Mouse (Mus musculus): ENCODE data around the gene Myo1g. TPM values are rescaled to one million over a fixed set of nuclear protein-coding genes. Genes with fewer than 3 reads are reported as not detected.

Myo1g gene
- total and polyA plus RNA-seq, 2 experiments from 2014 or later = 0.62 to 1.5 TPM

GRCm38 (mm10) chr11:6474874-6475731 lies 45.7 kb downstream of the Myo1g start:
- peak overlapping the region; percentile 68 for H3K4me3 ChIP-seq (ENCODE audit: low read depth, low read length)
- no peaks in the 10 kb centered on the region for H3K27me3 ChIP-seq (ENCODE audit: insufficient read depth, low read length)
- H3K9ac ChIP-seq (replicated peaks; ENCODE audit: low read length, poor library complexity, severe bottlenecking) = peak overlapping the region; percentile 92
- H3K36me3 ChIP-seq (ENCODE audit: insufficient read depth, low read length) = no peaks in the 10 kb centered on the region
- under 1% methylated on average over 107 of the region's 109 CpGs for WGBS
- peak overlapping the region; percentile 84 for H3K4me2 ChIP-seq (ENCODE audit: low read depth, low read length, poor library complexity, severe bottlenecking)
- peak overlapping the region; percentile 99 for H3K27ac ChIP-seq (ENCODE audit: low read depth, low read length)
- peak; percentile 44 for ATAC-seq (ENCODE audit: low FRiP score)
- no peaks in the 10 kb centered on the region for H3K9me3 ChIP-seq (ENCODE audit: low read length)
- H3K4me1 ChIP-seq (ENCODE audit: insufficient read depth, low read length) = peaks cover 9% of the 10 kb centered on the region
- peak; percentile 14; the same call in 1 of the 2 replicates for TF ChIP-seq CTCF (IDR thresholded peaks at IDR 0.05)
- peak; percentile 36 for DNase-seq (ENCODE audit: low spot score)

DNA sequence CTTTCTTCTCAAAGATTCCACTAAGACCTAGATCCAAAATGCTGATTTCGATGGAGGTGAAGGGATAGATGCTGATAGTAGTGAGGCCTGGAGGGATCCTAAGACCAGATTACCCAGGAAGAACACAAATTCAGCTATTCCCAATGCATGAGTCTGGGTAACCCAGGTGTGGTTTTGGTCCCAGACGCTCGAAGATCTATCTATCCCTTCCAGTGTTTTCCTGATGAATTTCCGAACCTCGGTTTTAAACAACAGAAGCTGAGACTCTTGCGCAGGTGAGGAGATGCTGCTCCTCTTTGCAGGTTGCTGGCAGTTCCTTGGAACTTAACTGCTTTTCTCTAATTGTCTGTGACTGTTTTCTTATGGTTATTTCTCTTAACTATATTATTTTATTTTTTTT lies 46.4 kb downstream of the Myo1g start:
- H3K4me3 ChIP-seq (ENCODE audit: low read depth, low read length) = peak overlapping the region; percentile 68
- H3K27me3 ChIP-seq (ENCODE audit: insufficient read depth, low read length) = no peaks in the 10 kb centered on the region
- no peaks in the 10 kb centered on the region for H3K36me3 ChIP-seq (ENCODE audit: insufficient read depth, low read length)
- no peaks in the 10 kb centered on the region for H3K9me3 ChIP-seq (ENCODE audit: low read length)
- TF ChIP-seq CTCF (IDR thresholded peaks at IDR 0.05) = no peak
- DNase-seq (ENCODE audit: low spot score) = no peak
- peak overlapping the region; percentile 84 for H3K4me2 ChIP-seq (ENCODE audit: low read depth, low read length, poor library complexity, severe bottlenecking)
- H3K27ac ChIP-seq (ENCODE audit: low read depth, low read length) = peak overlapping the region; percentile 99
- peak overlapping the region; percentile 92 for H3K9ac ChIP-seq (replicated peaks; ENCODE audit: low read length, poor library complexity, severe bottlenecking)
- 35% methylated on average over 6 of the region's 6 CpGs for WGBS
- peaks cover 9% of the 10 kb centered on the region for H3K4me1 ChIP-seq (ENCODE audit: insufficient read depth, low read length)
- ATAC-seq (ENCODE audit: low FRiP score) = no peak

- DNase-seq (ENCODE audit: low spot score) (no peak), ATAC-seq (ENCODE audit: low FRiP score) (no peak)
- Histone ChIP-seq H3K9me3 (ENCODE audit: low read length) (no peaks in the 10 kb centered on the region), H3K4me1 (ENCODE audit: insufficient read depth, low read length) (peaks cover 9% of the 10 kb centered on the region), H3K36me3 (ENCODE audit: insufficient read depth, low read length) (no peaks in the 10 kb centered on the region), H3K27me3 (ENCODE audit: insufficient read depth, low read length) (no peaks in the 10 kb centered on the region), H3K4me3 (ENCODE audit: low read depth, low read length) (peak overlapping the region; percentile 68), H3K4me2 (ENCODE audit: low read depth, low read length, poor library complexity, severe bottlenecking) (peak overlapping the region; percentile 84), H3K27ac (ENCODE audit: low read depth, low read length) (no peak overlapping the region), H3K9ac (replicated peaks; ENCODE audit: low read length, poor library complexity, severe bottlenecking) (peak overlapping the region; percentile 42)
- TF ChIP-seq CTCF (IDR thresholded peaks at IDR 0.05) = no peak
Measured at GRCm38 (mm10) chr11:6472076-6472475, 48.7 kb downstream of the Myo1g start.

- no peak for ATAC-seq (ENCODE audit: low FRiP score)
- no peaks in the 10 kb centered on the region for H3K9me3 ChIP-seq (ENCODE audit: low read length)
- no peak for DNase-seq (ENCODE audit: low spot score)
- peaks cover 9% of the 10 kb centered on the region for H3K4me1 ChIP-seq (ENCODE audit: insufficient read depth, low read length)
- H3K4me3 ChIP-seq (ENCODE audit: low read depth, low read length) = peak overlapping the region; percentile 68
- H3K27me3 ChIP-seq (ENCODE audit: insufficient read depth, low read length) = no peaks in the 10 kb centered on the region
- H3K36me3 ChIP-seq (ENCODE audit: insufficient read depth, low read length) = no peaks in the 10 kb centered on the region
- H3K4me2 ChIP-seq (ENCODE audit: low read depth, low read length, poor library complexity, severe bottlenecking) = peak overlapping the region; percentile 84
- peak overlapping the region; percentile 42 for H3K9ac ChIP-seq (replicated peaks; ENCODE audit: low read length, poor library complexity, severe bottlenecking)
- TF ChIP-seq CTCF (IDR thresholded peaks at IDR 0.05) = no peak
- WGBS = 8% methylated on average over 1 of the region's 1 CpGs
- no peak overlapping the region for H3K27ac ChIP-seq (ENCODE audit: low read depth, low read length)
Measured at GRCm38 (mm10) chr11:6471493-6471892, 49.3 kb downstream of the Myo1g start.

GRCm38 (mm10) chr11:6471054-6471453 lies 49.7 kb downstream of the Myo1g start:
- Histone ChIP-seq H3K4me3 (ENCODE audit: low read depth, low read length) (peak overlapping the region; percentile 68), H3K27me3 (ENCODE audit: insufficient read depth, low read length) (no peaks in the 10 kb centered on the region), H3K4me1 (ENCODE audit: insufficient read depth, low read length) (peaks cover 9% of the 10 kb centered on the region), H3K9me3 (ENCODE audit: low read length) (no peaks in the 10 kb centered on the region), H3K9ac (replicated peaks; ENCODE audit: low read length, poor library complexity, severe bottlenecking) (0 out of 2 replicates have a peak overlapping the region, but pooled peaks have one; percentile 19), H3K36me3 (ENCODE audit: insufficient read depth, low read length) (0 out of 2 replicates have a peak, but pooled peaks cover 3% of the 10 kb centered on the region), H3K4me2 (ENCODE audit: low read depth, low read length, poor library complexity, severe bottlenecking) (peak overlapping the region; percentile 84), H3K27ac (ENCODE audit: low read depth, low read length) (no peak overlapping the region)
- ATAC-seq (ENCODE audit: low FRiP score) = no peak
- TF ChIP-seq CTCF (IDR thresholded peaks at IDR 0.05) = no peak
- WGBS = 54% methylated on average over 2 of the region's 2 CpGs
- no peak for DNase-seq (ENCODE audit: low spot score)

DNA sequence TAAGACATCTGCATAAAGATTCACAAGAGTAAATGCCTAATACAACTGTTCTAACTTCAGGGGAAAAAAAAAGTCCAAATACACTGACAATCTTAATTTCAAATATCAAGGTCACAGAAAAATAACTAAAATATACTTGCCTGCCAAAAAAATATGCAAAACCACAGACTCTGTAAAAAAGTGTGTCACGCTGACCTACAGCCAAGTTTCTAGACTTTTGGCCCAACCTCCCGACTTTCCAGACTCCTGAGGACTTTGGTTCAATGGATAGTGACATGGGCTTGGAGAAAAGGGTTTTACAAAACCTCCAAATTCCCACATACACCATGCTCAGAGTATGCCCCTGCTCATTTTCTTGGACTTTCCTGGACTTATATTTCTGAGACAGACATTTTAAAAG lies 52.2 kb downstream of the Myo1g start:
- DNase-seq (ENCODE audit: low spot score) (no peak), ATAC-seq (ENCODE audit: low FRiP score) (no peak)
- no peak for TF ChIP-seq CTCF (IDR thresholded peaks at IDR 0.05)
- 80% methylated on average over 2 of the region's 2 CpGs for WGBS
- 0 out of 2 replicates have a peak, but pooled peaks cover 6% of the 10 kb centered on the region for H3K36me3 ChIP-seq (ENCODE audit: insufficient read depth, low read length)
- no peak overlapping the region for H3K9ac ChIP-seq (replicated peaks; ENCODE audit: low read length, poor library complexity, severe bottlenecking)
- peaks cover 5% of the 10 kb centered on the region; the same call in 1 of the 2 replicates for H3K4me1 ChIP-seq (ENCODE audit: insufficient read depth, low read length)
- no peak overlapping the region for H3K27ac ChIP-seq (ENCODE audit: low read depth, low read length)
- no peaks in the 10 kb centered on the region for H3K9me3 ChIP-seq (ENCODE audit: low read length)
- no peak overlapping the region for H3K4me2 ChIP-seq (ENCODE audit: low read depth, low read length, poor library complexity, severe bottlenecking)
- no peaks in the 10 kb centered on the region for H3K27me3 ChIP-seq (ENCODE audit: insufficient read depth, low read length)
- no peak overlapping the region for H3K4me3 ChIP-seq (ENCODE audit: low read depth, low read length)

Data from midbrain, postnatal 0 days (tissue).